Mouse (Mus musculus): ENCODE measurements at regions not wholly inside any gene's neighbourhood (a gene's known extent, or its start where the extent isn't known, plus 50 kb on each side); places are given as distances from the start of the nearest gene placed in this dataset.

GRCm38 (mm10) chr2:161166681-161167080, 57.8 kb upstream of the Chd6 start:
- DNase-seq (ENCODE audit: low read depth), result no peak

- no peak for DNase-seq (ENCODE audit: low read depth)
Measured at GRCm38 (mm10) chr2:161165495-161165894, 56.6 kb upstream of the Chd6 start.

DNA sequence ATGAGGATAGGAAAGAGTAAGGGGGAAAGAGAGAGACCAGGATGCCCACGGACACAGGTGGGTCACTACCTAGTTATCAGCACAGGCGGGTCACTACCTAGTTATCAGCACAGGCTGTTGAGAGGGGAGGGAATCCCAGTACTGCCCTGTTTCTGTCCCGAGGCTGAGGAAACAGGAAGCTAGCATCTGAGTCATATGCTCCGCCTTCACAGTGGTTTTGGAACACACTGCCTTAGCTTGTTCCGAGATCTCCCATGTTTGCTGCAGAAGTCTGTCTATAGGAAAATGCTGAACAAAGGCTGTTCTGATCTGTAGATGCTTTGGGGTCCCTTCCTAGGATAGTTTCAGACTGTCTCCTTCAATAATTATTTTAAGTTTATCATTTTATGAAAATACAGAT, 55.4 kb upstream of the Chd6 start:
- no peak for DNase-seq (ENCODE audit: low read depth)

Data from c-Kit-positive CD71-positive TER-119-negative erythroid progenitor cells, embryonic 14.5 days (primary cell).